Mouse (Mus musculus) lung, postnatal 0 days (tissue): ENCODE data around the gene Rasa2. TPM values are rescaled to one million over a fixed set of nuclear protein-coding genes. Genes with fewer than 3 reads are reported as not detected.

Experiments
- ATAC-seq: fragments of 200-750 bp; cut with Nextera tagmentation; 2 replicates; pipeline ENCODE4 v1.8.0; 2017; ENCODE audit warnings: moderate library complexity
- DNase-seq: peaks from one replicate; pipeline ENCODE4 v3.0.0-alpha.2; 2016; ENCODE audit warnings: low spot score
- H3K27ac ChIP-seq: fragments of 300-500 bp; sonication (generic); 2 replicates; pipeline ENCODE4 v1.5.1; 2014; ENCODE audit warnings: antibody characterized with exemption, mild to moderate bottlenecking, low read length, mixed read lengths
- H3K27me3 ChIP-seq: fragments of 300-500 bp; sonication (generic); replicated peaks from 2 replicates; pipeline ENCODE4 v1.6.1; 2014; ENCODE audit warnings: low read length, mixed read lengths; ENCODE audit not compliant: insufficient read depth
- H3K36me3 ChIP-seq: fragments of 300-500 bp; sonication (generic); 2 replicates; pipeline ENCODE4 v1.6.1; 2014; ENCODE audit warnings: low read length, mixed read lengths; ENCODE audit not compliant: insufficient read depth
- H3K4me1 ChIP-seq: fragments of 300-500 bp; sonication (generic); 2 replicates; pipeline ENCODE4 v1.6.1; 2014; ENCODE audit warnings: antibody characterized with exemption, low read depth, low read length, mixed read lengths; ENCODE audit not compliant: insufficient read depth
- H3K4me2 ChIP-seq: fragments of 300-500 bp; sonication (generic); replicated peaks from 2 replicates; pipeline ENCODE4 v1.6.1; 2014; ENCODE audit warnings: low read depth, mild to moderate bottlenecking, low read length, moderate library complexity, mixed read lengths
- H3K4me3 ChIP-seq: fragments of 300-500 bp; sonication (generic); 2 replicates; pipeline ENCODE4 v1.5.1; 2014; ENCODE audit warnings: low read depth, low read length
- H3K9ac ChIP-seq: fragments of 300-500 bp; sonication (generic); replicated peaks from 2 replicates; pipeline ENCODE4 v1.6.1; 2014; ENCODE audit warnings: low read depth, mild to moderate bottlenecking
- H3K9me3 ChIP-seq: fragments of 300-500 bp; sonication (generic); 2 replicates; pipeline ENCODE4 v1.6.1; 2016; ENCODE audit warnings: low read length, mixed read lengths
- CTCF ChIP-seq: IDR thresholded peaks from 2 replicates; pipeline ENCODE4 v1.5.1; 2016; ENCODE audit warnings: antibody characterized with exemption, mild to moderate bottlenecking
- EP300 ChIP-seq: IDR thresholded peaks from 2 replicates; pipeline ENCODE4 v1.6.1; 2016; ENCODE audit warnings: antibody characterized with exemption, mild to moderate bottlenecking, control low read depth
- WGBS: fragments of 180-500 bp; shearing (Covaris S2); extraction: QIAGEN DNeasy Blood & Tissue Kit; methylation state at CpG from one replicate; pipeline ENCODE4 v1.1.7; 2014; 5-methylcytosine and 5-hydroxymethylcytosine counted together
- polyA plus RNA-seq: library from polyadenylated mRNA; unstranded; fragments of >200 nt; fragmentation: Nextera tagmentation; extraction: Ambion mirVana; gene quantifications from 2 replicates; pipeline ENCODE4 v1.2.1, GENCODE M21; 2015

The Rasa2 gene
- polyA plus RNA-seq, 1 experiment from 2014 or later = 12.3 TPM

DNA sequence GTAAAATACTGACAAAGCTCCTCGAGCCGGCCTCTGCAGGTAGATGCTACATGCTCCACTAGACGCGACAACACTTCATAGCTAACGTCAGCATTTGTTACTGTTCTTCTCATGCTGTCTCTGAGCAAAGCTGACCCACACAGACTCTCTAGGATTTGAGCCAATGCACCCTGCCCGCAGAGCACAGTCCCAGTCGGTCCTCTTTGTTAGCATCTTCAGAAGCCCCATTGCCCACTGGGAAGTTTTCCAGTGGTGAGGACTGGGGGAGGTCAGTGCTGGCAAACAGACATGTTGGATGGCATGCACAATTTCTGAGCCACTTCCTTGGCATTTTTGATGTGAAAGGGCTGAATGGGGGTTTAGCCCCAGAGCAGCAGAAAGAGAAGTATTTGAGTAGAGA is 8.0 kb upstream of the Rasa2 start:
- no peak for DNase-seq
- Histone ChIP-seq H3K9me3 (no peaks in the 10 kb centered on the region), H3K4me1 (no peaks in the 10 kb centered on the region), H3K4me2 (no peak overlapping the region), H3K36me3 (no peaks in the 10 kb centered on the region), H3K27me3 (no peaks in the 10 kb centered on the region), H3K9ac (no peak overlapping the region), H3K4me3 (no peak overlapping the region), H3K27ac (no peak overlapping the region)
- 86% methylated on average over 7 of the region's 7 CpGs for WGBS
- no peak for ATAC-seq
- no peak for TF ChIP-seq EP300
- no peak for TF ChIP-seq CTCF

- 64% methylated on average over 7 of the region's 7 CpGs for WGBS
- no peak overlapping the region for H3K27ac ChIP-seq
- peak; percentile 37; the same call in 1 of the 2 replicates for ATAC-seq
- TF ChIP-seq CTCF (no peak), EP300 (no peak)
- H3K4me1 ChIP-seq = no peaks in the 10 kb centered on the region
- no peaks in the 10 kb centered on the region for H3K27me3 ChIP-seq
- H3K36me3 ChIP-seq = no peaks in the 10 kb centered on the region
- DNase-seq = peak; percentile 18
- H3K9me3 ChIP-seq = no peaks in the 10 kb centered on the region
- H3K4me3 ChIP-seq = no peak overlapping the region
- H3K9ac ChIP-seq = no peak overlapping the region
- no peak overlapping the region for H3K4me2 ChIP-seq
Observed at GRCm38 (mm10) chr9:96638508-96638907, 7.1 kb upstream of the Rasa2 start.

DNA sequence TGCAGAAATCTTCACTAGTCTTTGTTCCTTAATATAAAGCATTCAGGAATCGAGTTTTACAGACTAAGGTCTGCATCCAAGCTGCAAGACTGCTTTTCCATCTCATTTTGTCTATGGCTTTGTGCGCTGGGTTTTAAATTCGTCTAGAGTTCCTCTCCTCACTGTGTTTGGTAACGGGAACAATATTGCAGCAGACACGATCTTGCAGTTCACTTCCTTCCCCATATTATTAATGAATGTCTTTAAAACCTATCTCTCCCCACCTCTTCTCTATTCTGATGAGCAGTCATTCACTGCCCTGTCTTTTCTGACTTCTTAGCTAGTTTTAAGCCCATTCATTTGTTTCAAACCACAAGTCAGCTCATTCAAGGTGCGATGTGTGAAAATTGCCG is 5.7 kb upstream of the Rasa2 start:
- Histone ChIP-seq H3K4me2 (no peak overlapping the region), H3K36me3 (no peaks in the 10 kb centered on the region), H3K4me3 (no peak overlapping the region), H3K27me3 (no peaks in the 10 kb centered on the region), H3K9ac (no peak overlapping the region), H3K4me1 (no peaks in the 10 kb centered on the region), H3K27ac (no peak overlapping the region), H3K9me3 (no peaks in the 10 kb centered on the region)
- TF ChIP-seq CTCF = no peak
- no peak for TF ChIP-seq EP300
- DNase-seq (peak; percentile 37), ATAC-seq (no peak)
- WGBS = 59% methylated on average over 7 of the region's 7 CpGs

DNA sequence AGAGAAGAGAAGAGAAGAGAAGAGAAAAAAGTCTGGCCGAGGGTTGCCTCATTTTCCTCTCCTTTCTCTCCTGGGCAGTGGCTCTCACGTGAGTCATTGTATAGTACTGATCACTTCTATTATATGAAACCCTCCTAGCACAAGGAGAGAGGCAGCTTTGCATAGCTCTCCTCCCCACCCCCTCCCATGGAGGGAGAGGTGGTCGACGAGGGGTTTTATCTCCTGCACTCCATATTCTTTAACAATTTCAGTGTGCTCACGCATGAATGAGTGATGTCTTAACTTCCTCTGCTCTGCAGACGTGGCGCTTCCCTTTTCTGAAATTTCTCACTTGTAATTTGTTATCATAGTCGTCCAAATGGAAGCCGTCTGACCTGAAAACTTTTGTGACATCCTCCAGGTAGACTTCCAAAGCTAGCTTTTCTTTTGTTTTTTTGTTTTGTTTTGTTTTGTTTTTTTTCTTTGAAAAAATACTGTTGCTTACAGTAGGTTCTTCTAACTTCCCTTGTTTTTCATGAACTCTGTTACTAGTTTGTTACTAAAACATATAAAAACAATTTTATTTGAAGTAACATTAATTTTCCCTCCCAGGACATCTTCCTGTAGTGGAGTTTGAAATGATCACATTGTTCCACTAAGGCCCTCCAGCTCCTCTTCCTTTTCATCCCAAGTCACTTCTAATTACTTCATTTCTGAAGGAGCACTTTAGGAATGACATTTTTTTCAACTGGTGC is 5.2 kb upstream of the Rasa2 start:
- H3K4me1 ChIP-seq = no peaks in the 10 kb centered on the region
- DNase-seq (no peak), ATAC-seq (no peak)
- H3K9me3 ChIP-seq = no peaks in the 10 kb centered on the region
- no peak overlapping the region for H3K4me2 ChIP-seq
- no peak overlapping the region for H3K27ac ChIP-seq
- 33% methylated on average over 9 of the region's 9 CpGs for WGBS
- no peak for TF ChIP-seq EP300
- H3K4me3 ChIP-seq = no peak overlapping the region
- no peaks in the 10 kb centered on the region for H3K27me3 ChIP-seq
- no peaks in the 10 kb centered on the region for H3K36me3 ChIP-seq
- no peak overlapping the region for H3K9ac ChIP-seq

DNA sequence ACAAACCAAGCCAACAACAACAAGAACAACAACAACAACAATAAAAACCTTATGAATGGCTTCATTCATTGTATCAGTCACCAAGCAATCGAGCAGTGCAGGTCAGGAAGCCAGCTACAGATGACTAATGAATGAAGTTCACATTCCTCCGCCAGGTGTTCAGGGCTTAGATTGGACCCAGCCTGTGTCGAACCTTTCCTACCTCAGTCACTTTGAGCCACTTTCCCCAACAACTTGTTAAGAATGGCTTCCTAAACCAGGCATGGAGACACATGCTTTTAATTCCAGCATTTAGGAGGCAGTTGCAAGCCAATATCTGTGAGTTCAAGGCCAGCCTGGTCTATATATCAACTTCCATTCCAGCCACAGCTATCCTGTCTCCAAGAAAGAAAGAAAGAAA is 4.5 kb upstream of the Rasa2 start:
- ATAC-seq (no peak), DNase-seq (no peak)
- H3K27ac ChIP-seq = no peak overlapping the region
- WGBS = 68% methylated on average over 3 of the region's 3 CpGs
- H3K4me3 ChIP-seq = no peak overlapping the region
- no peaks in the 10 kb centered on the region for H3K36me3 ChIP-seq
- no peaks in the 10 kb centered on the region for H3K4me1 ChIP-seq
- TF ChIP-seq CTCF (no peak), EP300 (no peak)
- no peaks in the 10 kb centered on the region for H3K9me3 ChIP-seq
- H3K27me3 ChIP-seq = no peaks in the 10 kb centered on the region
- H3K4me2 ChIP-seq = no peak overlapping the region
- no peak overlapping the region for H3K9ac ChIP-seq

GRCm38 (mm10) chr9:96635176-96635575 is 3.8 kb upstream of the Rasa2 start:
- Histone ChIP-seq H3K36me3 (no peaks in the 10 kb centered on the region), H3K9me3 (no peaks in the 10 kb centered on the region), H3K4me2 (no peak overlapping the region), H3K4me3 (no peak overlapping the region), H3K9ac (no peak overlapping the region), H3K27ac (no peak overlapping the region), H3K4me1 (no peaks in the 10 kb centered on the region), H3K27me3 (no peaks in the 10 kb centered on the region)
- ATAC-seq = no peak
- WGBS = 40% methylated on average over 6 of the region's 6 CpGs
- TF ChIP-seq CTCF (no peak), EP300 (no peak)
- DNase-seq = no peak

DNA sequence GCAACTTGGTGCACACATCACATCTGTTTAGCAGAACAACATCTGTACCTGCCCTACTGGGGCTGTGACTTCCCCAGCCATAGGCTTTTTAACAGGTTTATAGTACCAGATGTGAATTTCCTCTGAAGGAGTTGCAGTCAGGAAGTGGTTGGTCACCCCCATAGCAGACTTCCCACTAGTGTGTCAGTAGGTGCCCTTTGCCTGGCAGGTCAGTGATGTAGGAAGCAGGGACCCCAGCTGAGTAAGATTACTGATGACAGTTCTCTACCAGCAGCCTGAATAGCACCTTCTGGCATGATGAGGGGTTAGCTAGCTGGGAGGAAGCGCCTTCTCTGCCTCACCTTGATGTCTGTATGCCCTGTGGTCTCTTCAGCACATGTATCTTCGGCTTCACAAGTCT is 2.4 kb upstream of the Rasa2 start:
- H3K9ac ChIP-seq = no peak overlapping the region
- no peaks in the 10 kb centered on the region for H3K4me1 ChIP-seq
- H3K4me2 ChIP-seq = no peak overlapping the region
- no peaks in the 10 kb centered on the region for H3K9me3 ChIP-seq
- no peaks in the 10 kb centered on the region for H3K36me3 ChIP-seq
- H3K27ac ChIP-seq = no peak overlapping the region
- no peak for DNase-seq
- no peak for TF ChIP-seq CTCF
- no peak for TF ChIP-seq EP300
- no peak overlapping the region for H3K4me3 ChIP-seq
- ATAC-seq = no peak
- H3K27me3 ChIP-seq = no peaks in the 10 kb centered on the region
- WGBS = 85% methylated on average over 2 of the region's 2 CpGs
